Mouse (Mus musculus) CH12.LX (cell line): ENCODE results near the gene Setd5.

Experiments
- MAX ChIP-seq: IDR thresholded peaks from 2 replicates; pipeline ENCODE4 v1.6.1; 2011; ENCODE audit warnings: low read length, improper control_type of control experiment
- NELFE ChIP-seq: IDR thresholded peaks from 2 replicates; pipeline ENCODE4 v1.6.1; 2011; ENCODE audit warnings: low read depth, low read length, improper control_type of control experiment
- POLR2A ChIP-seq: IDR thresholded peaks from 2 replicates; pipeline ENCODE4 v1.6.1; 2011; ENCODE audit warnings: low read depth, mild to moderate bottlenecking, improper control_type of control experiment, low read length
- TCF12 ChIP-seq: IDR thresholded peaks from 2 replicates; pipeline ENCODE4 v1.6.1; 2014; ENCODE audit warnings: low read depth, mild to moderate bottlenecking, inconsistent platforms, low read length, improper control_type of control experiment

DNA sequence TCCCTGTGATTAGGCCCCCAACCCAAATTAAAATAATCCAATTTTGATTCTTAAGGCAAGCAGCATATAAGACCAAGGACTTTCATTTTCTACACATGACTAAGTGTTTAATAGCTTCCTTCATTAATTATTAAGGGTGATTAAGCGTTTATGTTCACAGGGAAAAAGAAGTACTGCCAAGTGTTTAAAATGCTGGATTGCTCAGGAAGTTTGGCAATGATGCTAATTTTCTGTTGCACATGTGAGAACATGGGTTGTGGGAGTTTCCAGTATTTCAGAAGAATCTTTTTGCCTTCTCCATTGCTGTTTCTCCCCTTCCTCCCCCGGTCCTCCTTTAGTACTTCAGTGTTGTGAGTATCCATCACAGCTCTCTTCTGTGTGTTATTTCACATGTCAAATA is 44.0 kb upstream of the Setd5 start:
- TF ChIP-seq NELFE (no peak), TCF12 (no peak), POLR2A (no peak), MAX (no peak)
